Mouse (Mus musculus) cerebellum, adult 2 months (tissue): ENCODE results near the gene Nfx1. TPM values are rescaled to one million over a fixed set of nuclear protein-coding genes. Genes with fewer than 3 reads are reported as not detected.
A peak's percentile ranks its signal among the peaks of the same experiment; 100 is the strongest.

Source experiments
- DNase-seq, 2 experiments: peaks; one replicate each; pipeline ENCODE4 v3.0.0; 2021
- H3K27ac ChIP-seq: fragments of 200-500 bp; 2 replicates; pipeline ENCODE4 v1.5.1; 2012; ENCODE audit warnings: low read length, control low read depth, inconsistent platforms; ENCODE audit not compliant: insufficient read depth
- H3K27me3 ChIP-seq: fragments of 200-500 bp; 2 replicates; pipeline ENCODE4 v1.6.1; 2012; ENCODE audit warnings: inconsistent platforms, mild to moderate bottlenecking, low read length, moderate library complexity; ENCODE audit not compliant: control insufficient read depth, insufficient read depth
- H3K4me1 ChIP-seq: fragments of 200-500 bp; 2 replicates; pipeline ENCODE4 v1.6.1; 2011; ENCODE audit warnings: low read length; ENCODE audit not compliant: control insufficient read depth, insufficient read depth
- H3K4me3 ChIP-seq: fragments of 200-500 bp; replicated peaks from 2 replicates; pipeline ENCODE3; 2011; ENCODE audit warnings: mild to moderate bottlenecking, low read depth, low read length, control low read depth; ENCODE audit not compliant: insufficient read depth
- CTCF ChIP-seq: fragments of 200-500 bp; IDR thresholded peaks from 2 replicates; pipeline ENCODE4 v1.5.1; 2011; ENCODE audit warnings: low read depth, mild to moderate bottlenecking, control low read depth, low read length, moderate library complexity, borderline replicate concordance; ENCODE audit not compliant: insufficient read depth
- POLR2A ChIP-seq: fragments of 200-500 bp; IDR thresholded peaks from 2 replicates; pipeline ENCODE4 v1.6.1; 2011; ENCODE audit warnings: low read length, control low read depth, borderline replicate concordance; ENCODE audit not compliant: insufficient read depth
- WGBS: fragments of 180-500 bp; shearing (Covaris S2); methylation state at CpG from one replicate; pipeline ENCODE4 v1.1.7; 2018; 5-methylcytosine and 5-hydroxymethylcytosine counted together
- polyA plus RNA-seq: library from polyadenylated mRNA; depleted of rRNA; stranded (reverse); fragments of >200 nt; gene quantifications from 2 replicates; pipeline ENCODE4 v1.2.3, GENCODE M21; 2012

The Nfx1 gene
- polyA plus RNA-seq, 1 experiment, result 96.8 TPM

DNA sequence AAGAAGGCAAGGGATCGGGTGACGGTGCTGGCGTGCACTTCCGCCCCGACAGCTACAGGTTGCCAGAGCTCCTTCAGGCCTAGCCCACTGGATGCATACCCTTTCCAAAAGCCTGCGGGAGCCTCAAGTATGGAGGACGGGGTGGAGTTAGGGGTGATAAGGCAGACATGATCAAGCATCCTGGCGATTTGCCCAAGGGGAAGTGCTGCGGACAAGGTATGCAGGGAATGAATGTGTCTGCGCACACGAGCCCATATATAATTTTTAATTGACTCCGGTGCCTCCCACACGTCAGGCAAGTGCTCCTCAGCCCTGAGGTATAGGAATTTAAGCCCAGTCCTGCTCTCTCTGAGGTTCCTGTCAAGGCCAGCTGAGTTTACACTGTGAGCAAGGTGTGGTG, 84.4 kb downstream of the Nfx1 start:
- Histone ChIP-seq H3K27ac (no peak overlapping the region), H3K27me3 (no peaks in the 10 kb centered on the region), H3K4me1 (peaks cover 9% of the 10 kb centered on the region), H3K4me3 (no peak overlapping the region)
- 86% methylated on average over 13 of the region's 13 CpGs for WGBS
- DNase-seq, result no peak
- TF ChIP-seq POLR2A, result no peak

DNA sequence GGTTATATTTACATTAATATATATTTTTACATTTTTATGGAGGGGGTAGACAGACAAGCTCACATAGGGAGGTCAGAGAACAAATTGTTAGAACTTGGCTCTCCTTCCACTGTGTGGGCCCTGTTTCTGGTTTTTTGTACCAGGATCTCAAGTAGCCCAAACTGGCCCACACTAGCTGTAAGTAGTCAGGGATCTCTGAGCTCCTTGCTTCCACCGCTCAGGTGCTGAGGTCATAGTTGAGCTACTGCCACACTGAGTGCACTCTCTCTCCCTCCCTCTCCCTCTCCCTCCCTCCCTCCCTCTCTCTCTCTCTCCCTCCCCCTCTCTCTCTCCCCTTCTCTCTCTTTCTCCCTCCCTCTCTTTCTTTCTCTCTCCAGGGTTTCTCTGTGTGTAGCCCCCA, 85.5 kb downstream of the Nfx1 start:
- no peak for DNase-seq
- Histone ChIP-seq H3K27me3 (no peaks in the 10 kb centered on the region), H3K27ac (no peak overlapping the region), H3K4me1 (peaks cover 9% of the 10 kb centered on the region), H3K4me3 (no peak overlapping the region)
- WGBS, result 32% methylated on average over 1 of the region's 1 CpGs
- no peak for TF ChIP-seq POLR2A
- TF ChIP-seq CTCF, result no peak

GRCm38 (mm10) chr4:41056742-41057332, 86.1 kb downstream of the Nfx1 start:
- H3K4me1 ChIP-seq, result peaks cover 9% of the 10 kb centered on the region
- no peak overlapping the region for H3K4me3 ChIP-seq
- H3K27ac ChIP-seq, result no peak overlapping the region
- WGBS, result 71% methylated on average over 7 of the region's 7 CpGs
- DNase-seq, result peak in 1 of 2 experiments; percentile 18
- TF ChIP-seq POLR2A, result no peak
- TF ChIP-seq CTCF, result no peak
- no peaks in the 10 kb centered on the region for H3K27me3 ChIP-seq

- Histone ChIP-seq H3K27ac (no peak overlapping the region), H3K4me3 (no peak overlapping the region), H3K27me3 (no peaks in the 10 kb centered on the region), H3K4me1 (peaks cover 9% of the 10 kb centered on the region)
- TF ChIP-seq CTCF (no peak), POLR2A (no peak)
- peak; percentile 45 to 63 for DNase-seq
- WGBS, result 10% methylated on average over 9 of the region's 9 CpGs
Observed at GRCm38 (mm10) chr4:41057361-41057760, 86.7 kb downstream of the Nfx1 start.

- Histone ChIP-seq H3K4me1 (no peaks in the 10 kb centered on the region), H3K27ac (no peak overlapping the region), H3K27me3 (no peaks in the 10 kb centered on the region), H3K4me3 (no peak overlapping the region)
- TF ChIP-seq CTCF (no peak), POLR2A (no peak)
- WGBS, result 49% methylated on average over 3 of the region's 3 CpGs
- no peak for DNase-seq
Observed at GRCm38 (mm10) chr4:41063351-41063750, 92.6 kb downstream of the Nfx1 start.

DNA sequence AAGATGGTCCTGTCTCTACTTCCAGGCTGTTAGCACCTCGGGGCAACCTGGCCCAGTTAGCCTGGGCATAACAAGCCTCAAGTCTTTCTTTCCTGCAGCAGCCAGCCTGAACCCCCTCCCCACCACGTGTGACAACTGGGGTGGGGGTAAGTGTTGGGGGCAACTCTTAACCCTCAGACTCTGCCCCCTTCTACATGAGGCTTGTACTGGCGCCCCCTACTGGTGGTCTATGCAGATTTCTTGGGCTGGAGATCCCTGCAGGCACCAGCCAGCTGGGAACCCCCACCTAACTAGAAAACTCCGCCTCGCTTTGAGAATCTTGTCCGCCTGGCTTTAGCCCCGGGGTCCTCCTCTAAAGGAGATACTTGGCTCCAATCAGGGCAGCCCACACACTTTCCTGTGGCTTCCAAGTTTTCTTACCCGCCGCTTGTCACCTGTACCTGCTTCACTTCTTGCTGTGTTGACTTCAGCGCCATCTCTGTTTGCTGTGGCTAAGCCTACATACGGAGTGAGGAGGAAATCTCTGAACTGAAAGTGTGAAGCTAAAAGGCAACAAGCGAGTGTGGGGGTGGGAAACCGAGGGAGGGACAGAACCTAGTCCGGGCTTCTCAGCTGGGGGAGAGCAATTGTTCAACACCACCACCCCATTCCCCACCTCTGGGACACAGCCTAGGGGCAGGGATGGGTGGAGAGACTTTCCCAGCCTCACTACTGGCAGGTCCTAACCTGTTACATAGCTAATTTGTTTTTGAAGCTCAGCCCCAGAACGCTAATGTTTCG, 93.4 kb downstream of the Nfx1 start:
- no peak overlapping the region for H3K4me3 ChIP-seq
- 29% methylated on average over 16 of the region's 16 CpGs for WGBS
- no peaks in the 10 kb centered on the region for H3K4me1 ChIP-seq
- H3K27ac ChIP-seq, result no peak overlapping the region
- no peaks in the 10 kb centered on the region for H3K27me3 ChIP-seq
- no peak for TF ChIP-seq POLR2A
- TF ChIP-seq CTCF, result peak; percentile 43; the same call in 1 of the 2 replicates
- DNase-seq, result no peak

- Histone ChIP-seq H3K4me1 (no peaks in the 10 kb centered on the region), H3K27ac (no peak overlapping the region), H3K27me3 (no peaks in the 10 kb centered on the region), H3K4me3 (no peak overlapping the region)
- WGBS, result 86% methylated on average over 4 of the region's 4 CpGs
- no peak for DNase-seq
- TF ChIP-seq POLR2A, result no peak
- TF ChIP-seq CTCF, result no peak
Observed at GRCm38 (mm10) chr4:41065196-41065595, 94.5 kb downstream of the Nfx1 start.
